Mouse (Mus musculus): ENCODE data around the gene Chd4.

Chd4 gene

GRCm38 (mm10) chr6:125139747-125140146, 44.0 kb downstream of the Chd4 start:
- no peak for DNase-seq (ENCODE audit: low read depth, low spot score)

- no peak for DNase-seq (ENCODE audit: low read depth, low spot score)
These were observed 46.7 kb downstream of the Chd4 start for GRCm38 (mm10) chr6:125142436-125142835.

GRCm38 (mm10) chr6:125143128-125143527, 47.3 kb downstream of the Chd4 start:
- DNase-seq (ENCODE audit: low read depth, low spot score): no peak

DNA sequence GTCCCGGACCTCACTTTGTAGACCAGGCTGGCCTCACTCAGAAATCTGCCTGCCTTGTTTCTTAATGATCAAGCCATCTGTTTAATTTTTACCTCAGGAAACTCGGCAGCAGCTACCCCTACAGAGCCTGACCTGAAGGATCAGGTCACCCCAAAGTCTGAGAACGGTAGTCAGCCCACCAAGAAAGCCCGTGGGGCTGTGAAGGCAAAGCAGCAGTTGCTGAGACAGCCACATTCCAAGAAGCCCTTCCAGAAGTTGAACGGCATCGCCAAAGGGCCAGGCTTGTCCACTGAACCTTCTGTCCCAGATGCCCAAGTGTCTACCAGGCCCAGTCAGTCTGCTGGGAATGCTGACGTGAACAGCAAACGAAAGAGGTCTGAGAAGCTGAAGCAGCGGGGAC, 48.1 kb downstream of the Chd4 start:
- no peak for DNase-seq (ENCODE audit: low read depth, low spot score)

DNA sequence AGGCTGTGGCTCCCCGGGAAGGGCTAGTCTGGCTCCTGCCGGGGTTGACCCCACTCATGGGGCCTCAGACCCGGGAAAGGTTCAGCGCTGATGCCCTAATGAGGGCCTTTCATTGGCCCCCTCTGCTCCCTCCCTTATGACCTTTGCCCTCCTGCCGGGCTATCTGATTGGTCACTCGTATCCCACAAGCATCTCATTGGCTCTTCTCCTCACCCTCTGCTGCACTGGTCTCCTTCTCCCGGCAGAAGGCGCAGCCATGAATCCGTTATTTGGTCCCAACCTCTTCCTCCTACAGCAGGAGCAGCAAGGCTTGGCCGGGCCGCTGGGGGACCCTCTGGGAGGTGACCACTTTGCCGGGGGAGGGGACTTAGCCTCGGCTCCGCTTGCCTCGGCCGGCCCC, 49.2 kb downstream of the Chd4 start, which contains the start of gene Iffo1:
Gene Iffo1, plus strand, starts transcription at position 241 of the 400 bp plus-strand sequence.
- DNase-seq (ENCODE audit: low read depth, low spot score): peak; percentile 96

DNA sequence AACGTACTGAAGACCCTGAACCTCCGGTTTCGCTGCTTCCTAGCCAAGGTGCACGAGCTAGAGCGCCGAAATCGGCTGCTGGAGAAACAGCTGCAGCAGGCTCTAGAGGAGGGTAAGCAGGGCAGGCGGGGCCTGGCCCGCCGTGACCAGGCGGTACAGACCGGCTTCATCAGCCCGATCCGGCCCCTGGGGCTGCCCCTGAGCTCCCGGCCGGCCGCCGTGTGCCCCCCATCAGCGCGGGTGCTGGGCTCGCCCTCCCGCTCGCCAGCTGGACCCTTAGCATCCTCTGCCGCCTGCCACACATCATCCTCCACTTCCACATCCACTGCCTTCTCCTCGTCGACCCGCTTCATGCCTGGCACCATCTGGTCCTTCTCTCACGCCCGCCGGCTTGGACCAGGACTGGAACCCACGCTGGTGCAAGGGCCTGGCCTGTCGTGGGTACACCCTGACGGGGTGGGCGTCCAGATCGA, 49.7 kb downstream of the Chd4 start:
- DNase-seq (ENCODE audit: low read depth, low spot score): no peak

DNA sequence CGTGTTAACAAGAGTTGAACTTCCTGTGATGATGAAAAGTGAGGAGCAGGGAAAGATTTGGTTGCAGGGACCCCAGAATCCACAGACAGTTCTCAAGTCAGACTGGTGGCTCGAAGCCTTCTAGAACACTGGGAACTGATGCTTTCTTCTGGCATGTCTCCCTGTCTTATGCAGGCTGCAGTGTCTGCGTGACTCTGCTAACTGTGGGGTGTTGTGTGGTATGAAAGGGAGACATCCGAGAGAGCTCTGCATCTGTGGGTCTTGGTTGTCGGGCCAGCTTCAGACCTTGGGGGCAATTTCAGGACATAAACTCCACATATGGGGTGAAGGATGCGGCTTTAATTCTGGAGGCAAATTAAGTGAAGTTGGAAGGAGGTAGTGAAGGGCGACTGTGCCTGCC, 50.4 kb downstream of the Chd4 start:
- DNase-seq (ENCODE audit: low read depth, low spot score): no peak

DNA sequence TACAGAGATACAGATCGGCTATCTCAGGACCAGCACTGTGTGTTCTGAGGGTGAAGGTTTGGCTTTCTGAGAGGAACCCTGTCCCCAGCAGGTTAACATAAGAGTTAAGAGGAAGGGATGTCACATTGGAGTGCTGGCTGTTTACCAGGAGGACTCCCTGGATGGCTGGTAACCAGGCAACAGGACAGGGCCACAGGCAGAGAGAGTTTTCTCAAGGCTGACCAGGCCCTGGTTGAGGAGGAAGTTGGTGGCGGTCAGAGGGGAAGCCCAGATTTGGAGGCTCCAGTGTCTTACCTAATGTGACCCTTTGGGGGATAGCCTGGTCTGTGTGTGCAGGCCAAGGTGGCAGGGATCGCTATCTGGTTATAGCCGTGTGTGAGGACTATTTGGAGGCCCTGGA, 51.0 kb downstream of the Chd4 start:
- no peak for DNase-seq (ENCODE audit: low read depth, low spot score)

GRCm38 (mm10) chr6:125147329-125147728, 51.5 kb downstream of the Chd4 start:
- no peak for DNase-seq (ENCODE audit: low read depth, low spot score)

DNA sequence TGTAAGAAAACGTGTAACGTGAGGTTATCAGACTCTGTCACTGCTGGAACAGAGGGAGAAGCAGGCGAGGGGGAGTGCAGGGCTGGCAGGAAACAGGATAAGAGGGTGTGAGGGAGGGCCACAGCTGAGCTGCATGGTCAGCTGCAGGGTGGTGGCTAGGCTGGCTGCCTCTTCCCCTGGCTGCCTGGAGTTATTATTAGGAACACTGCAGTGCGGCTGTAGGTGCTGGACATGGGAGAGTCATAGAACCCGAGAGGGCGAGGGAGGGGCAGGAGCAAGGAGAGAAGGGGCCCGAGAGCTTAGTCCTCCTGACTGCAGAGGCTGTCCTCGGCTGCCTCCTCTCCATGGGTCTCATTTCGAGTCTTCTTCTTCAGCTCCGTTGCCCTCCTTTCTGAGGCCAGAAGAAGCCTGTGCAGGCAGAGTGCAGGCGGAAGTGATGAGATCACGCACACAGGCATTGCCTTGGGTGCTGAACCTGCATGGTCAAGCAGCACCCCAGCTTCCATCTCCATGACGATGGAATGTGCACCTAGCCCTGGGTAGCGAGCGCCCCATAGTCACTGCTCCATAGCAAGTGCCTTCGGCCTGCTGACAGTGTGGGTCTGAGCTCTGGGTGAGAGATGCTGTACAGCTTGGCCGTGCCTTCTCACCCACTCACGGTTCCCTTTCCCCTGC, 52.6 kb downstream of the Chd4 start:
- DNase-seq (ENCODE audit: low read depth, low spot score): no peak

DNA sequence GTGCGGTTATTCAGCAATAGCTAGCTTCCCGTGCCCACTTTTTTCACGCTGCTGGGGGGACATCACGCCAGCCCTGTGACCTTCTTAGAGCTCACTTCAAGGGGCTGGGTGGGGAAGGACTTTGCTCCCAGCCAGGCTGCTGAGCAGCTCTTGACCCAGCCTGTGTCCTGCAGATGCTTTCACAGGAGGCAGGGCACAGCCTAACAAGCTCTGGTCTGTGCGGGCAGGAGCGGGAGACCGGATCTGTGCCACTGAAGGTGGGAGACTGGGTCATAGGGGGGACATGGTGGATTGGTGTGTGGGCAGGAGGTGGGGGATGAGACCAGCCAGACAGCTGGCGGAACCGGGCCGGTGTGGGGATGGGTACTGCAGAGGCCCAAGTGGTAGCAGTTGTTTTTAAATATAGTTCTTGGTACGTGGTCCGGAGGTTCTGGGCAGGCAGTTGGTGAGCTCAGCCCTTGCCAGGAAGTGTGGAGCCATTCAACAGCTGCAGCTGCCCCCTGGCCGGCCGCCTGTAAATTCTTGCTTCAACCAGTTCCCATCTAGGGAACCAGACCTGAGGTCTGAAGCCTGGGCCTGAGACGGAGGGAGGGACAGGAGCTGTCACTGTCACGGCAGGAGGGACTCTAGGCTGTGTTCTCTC, 53.3 kb downstream of the Chd4 start:
- DNase-seq (ENCODE audit: low read depth, low spot score): peak; percentile 51

DNA sequence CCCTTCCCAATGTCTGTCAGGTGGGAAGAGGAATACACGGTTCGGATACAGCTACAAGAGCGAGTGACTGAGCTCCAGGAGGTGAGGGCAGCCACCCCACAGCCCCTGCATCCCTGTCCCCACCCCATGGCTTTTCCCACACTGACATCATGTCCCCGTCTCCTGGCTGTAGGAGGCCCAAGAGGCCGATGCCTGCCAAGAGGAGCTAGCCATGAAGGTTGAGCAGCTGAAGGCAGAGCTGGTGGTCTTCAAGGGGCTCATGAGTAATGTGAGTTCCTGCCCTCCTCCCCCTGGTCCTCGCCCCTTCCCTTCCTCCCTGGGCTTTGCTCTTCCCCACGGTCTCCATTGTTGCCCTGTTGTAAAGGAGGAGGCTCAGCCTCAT, 53.8 kb downstream of the Chd4 start:
- DNase-seq (ENCODE audit: low read depth, low spot score): no peak

- no peak for DNase-seq (ENCODE audit: low read depth, low spot score)
These were observed 56.6 kb downstream of the Chd4 start for GRCm38 (mm10) chr6:125152212-125153017.

GRCm38 (mm10) chr6:125153018-125153389, 57.2 kb downstream of the Chd4 start:
- DNase-seq (ENCODE audit: low read depth, low spot score): no peak

DNA sequence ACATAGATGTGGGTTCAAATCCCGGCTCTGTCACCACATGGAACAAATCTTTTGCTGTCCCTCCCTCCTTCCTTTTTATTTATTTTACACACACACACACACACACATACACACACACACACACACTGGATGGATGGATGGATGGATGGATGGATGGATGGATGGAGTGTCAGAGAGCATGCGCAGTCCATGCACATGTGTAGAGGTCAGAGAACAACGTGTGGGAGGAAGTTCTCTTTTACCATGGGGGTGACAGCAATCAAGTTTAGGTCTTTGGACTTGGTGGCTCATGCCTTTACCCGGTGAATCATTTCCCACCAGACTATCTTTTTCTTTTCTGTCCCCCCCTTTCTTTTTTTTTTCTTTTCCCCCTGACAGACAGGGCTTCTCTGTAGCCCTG, 57.9 kb downstream of the Chd4 start:
- no peak for DNase-seq (ENCODE audit: low read depth, low spot score)

GRCm38 (mm10) chr6:125154550-125154949, 58.8 kb downstream of the Chd4 start:
- DNase-seq (ENCODE audit: low read depth, low spot score): peak; percentile 60

DNA sequence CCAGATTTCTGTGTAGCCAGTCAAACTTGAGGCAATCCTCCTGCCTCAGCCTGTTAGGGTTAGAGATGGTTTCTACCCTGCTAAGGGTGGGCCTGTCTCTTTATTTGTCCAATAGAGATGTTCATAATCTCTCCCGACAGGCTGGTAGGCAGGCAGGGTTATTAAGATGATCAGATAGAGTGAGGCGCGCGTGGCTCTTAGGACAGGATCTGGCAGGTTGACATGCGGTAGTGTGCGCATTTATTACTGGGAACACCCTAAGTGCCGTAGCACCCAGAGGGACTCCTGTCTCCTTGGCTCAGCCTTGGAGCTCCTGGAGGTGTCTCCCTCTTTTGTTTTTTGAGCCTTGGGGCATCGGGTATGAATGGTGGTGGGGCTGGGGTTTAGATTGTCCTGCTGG, 59.5 kb downstream of the Chd4 start:
- no peak for DNase-seq (ENCODE audit: low read depth, low spot score)

DNA sequence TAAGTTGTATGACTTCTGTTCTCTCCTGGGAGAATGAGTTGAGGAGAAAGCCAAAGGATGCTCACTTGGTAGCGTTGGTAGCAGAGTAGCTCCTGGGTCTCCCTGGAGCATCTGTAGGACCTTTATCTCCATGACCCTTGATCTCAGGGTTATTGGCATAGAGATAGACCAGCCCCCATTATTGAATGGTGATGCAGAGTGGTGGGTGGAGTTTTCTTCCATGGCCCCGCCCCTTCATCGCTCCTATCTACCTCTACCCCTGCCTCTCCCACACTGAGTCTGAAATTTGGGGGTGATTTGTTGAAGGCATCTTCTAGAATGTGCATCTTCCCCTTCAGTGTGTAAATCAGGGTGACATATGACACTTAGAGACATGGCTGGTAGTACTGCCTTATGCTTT, 60.7 kb downstream of the Chd4 start:
- no peak for DNase-seq (ENCODE audit: low read depth, low spot score)

GRCm38 (mm10) chr6:125156903-125157614, 61.3 kb downstream of the Chd4 start:
- peak; percentile 58 for DNase-seq (ENCODE audit: low read depth, low spot score)

DNA sequence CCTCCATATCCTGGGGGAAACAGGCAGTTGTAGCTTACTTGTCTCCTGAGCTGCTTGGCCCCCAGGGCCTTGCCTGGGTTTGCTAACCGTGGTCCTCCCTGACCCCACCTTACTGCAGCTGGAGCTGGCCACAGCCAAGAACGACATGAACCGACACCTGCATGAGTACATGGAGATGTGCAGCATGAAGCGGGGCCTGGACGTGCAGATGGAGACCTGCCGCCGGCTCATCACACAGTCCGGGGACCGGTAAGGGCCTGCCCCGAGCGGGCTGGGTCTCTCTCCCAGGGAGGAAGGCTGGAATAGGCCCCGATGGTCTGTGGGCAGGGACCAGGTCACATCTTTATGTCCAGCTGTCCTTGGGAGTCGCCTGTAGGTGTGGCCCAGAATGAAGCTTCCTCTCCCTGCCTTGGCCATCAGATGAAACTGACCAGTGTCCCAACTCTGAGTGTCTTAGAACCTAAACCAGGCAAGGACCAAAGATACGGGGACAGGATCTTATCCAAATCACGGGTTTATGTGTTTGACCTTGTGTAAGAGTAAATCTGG, 63.2 kb downstream of the Chd4 start:
- DNase-seq (ENCODE audit: low read depth, low spot score): no peak

- DNase-seq (ENCODE audit: low read depth, low spot score): peak; percentile 60
These were observed 64.2 kb downstream of the Chd4 start for GRCm38 (mm10) chr6:125159773-125160557.

All from ZHBTc4 (cell line).